In genomic region chrX:102284889-102285288, GRCm38 (mm10) we compare ENCODE assay signal across 25 mouse cellular contexts. TPM values are rescaled to one million over a fixed set of nuclear protein-coding genes. Genes with fewer than 3 reads are reported as not detected.
DNase-seq lines count a peak whose midpoint lies in the region; ATAC-seq and TF ChIP-seq lines count a peak whose summit lies in the region.
"Had no signal": no experiment of that assay in that cellular context is flagged by ENCODE, and none has a peak within 500 bp of the region (broad histone marks: within the 10 kb centered on the region; RNA-seq: fewer than 3 reads in every experiment).

No protein-coding gene starts in this region.

- no peak overlapping the region for H3K9ac ChIP-seq in embryonic facial prominence, embryonic 14.5 days (ENCODE audit: low read depth, low read length)
- no peak overlapping the region for H3K9ac ChIP-seq in limb, embryonic 14.5 days (ENCODE audit: low read depth, low read length, severe bottlenecking)
- H3K9ac ChIP-seq in liver, postnatal 0 days (replicated peaks) = no peak overlapping the region
- no peak overlapping the region for H3K9ac ChIP-seq in hindbrain, embryonic 14.5 days
- H3K9ac ChIP-seq: embryonic facial prominence, embryonic 13.5 days; heart, embryonic 15.5 days; hindbrain, embryonic 15.5 days had no signal

- DNase-seq in embryo, embryonic 10.5 days (ENCODE audit: low spot score) = peak; percentile 19
- DNase-seq in embryo, embryonic 10 days (ENCODE audit: low spot score) = no peak
- DNase-seq in embryonic facial prominence, embryonic 14.5 days (ENCODE audit: low spot score) = peak; percentile 11
- no peak for DNase-seq in limb, embryonic 14.5 days (ENCODE audit: low spot score)
- no peak for DNase-seq in liver, postnatal 0 days
- no peak for DNase-seq in gastrocnemius, postnatal 10 days
- DNase-seq in hindbrain, embryonic 14.5 days (ENCODE audit: low spot score) = no peak
- DNase-seq: adrenal gland, postnatal 14 days; cerebellum, adult 2 months; cerebellum, postnatal 10 days; heart, adult 2 months; heart, postnatal 14 days; kidney, adult 2 months had no signal

- no peak for TF ChIP-seq CTCF in liver, postnatal 0 days (IDR thresholded peaks at IDR 0.05; ENCODE audit: low read depth)

- H3K27me3 ChIP-seq in embryonic facial prominence, embryonic 14.5 days (replicated peaks; ENCODE audit: control insufficient read depth, insufficient read depth, low read length) = peaks cover 3% of the 10 kb centered on the region; the same call in 1 of the 2 replicates
- no peaks in the 10 kb centered on the region for H3K27me3 ChIP-seq in limb, embryonic 14.5 days (ENCODE audit: control insufficient read depth, insufficient read depth, low read length)
- H3K27me3 ChIP-seq in liver, postnatal 0 days (ENCODE audit: insufficient read depth, low read length) = peaks cover 3% of the 10 kb centered on the region; the same call in 1 of the 2 replicates
- H3K27me3 ChIP-seq in hindbrain, embryonic 14.5 days (ENCODE audit: control insufficient read depth, insufficient read depth, low read length) = peaks cover 9% of the 10 kb centered on the region; the same call in 1 of the 2 replicates
- H3K27me3 ChIP-seq: heart, embryonic 15.5 days had no signal

- H3K4me1 ChIP-seq in embryonic facial prominence, embryonic 14.5 days (ENCODE audit: control insufficient read depth, insufficient read depth, low read length) = no peaks in the 10 kb centered on the region
- H3K4me1 ChIP-seq in limb, embryonic 14.5 days (ENCODE audit: control insufficient read depth, insufficient read depth, low read length) = no peaks in the 10 kb centered on the region
- H3K4me1 ChIP-seq in liver, postnatal 0 days (ENCODE audit: insufficient read depth) = no peaks in the 10 kb centered on the region
- no peaks in the 10 kb centered on the region for H3K4me1 ChIP-seq in hindbrain, embryonic 14.5 days (replicated peaks; ENCODE audit: control insufficient read depth, insufficient read depth, low read length)
- H3K4me1 ChIP-seq: hindbrain, embryonic 15.5 days had no signal

- no peak for TF ChIP-seq EP300 in liver, postnatal 0 days (IDR thresholded peaks at IDR 0.05; ENCODE audit: low read depth)

- 30% methylated on average over 3 of the region's 3 CpGs for WGBS in embryonic facial prominence, embryonic 14.5 days
- WGBS in limb, embryonic 14.5 days = 50% methylated on average over 3 of the region's 3 CpGs
- WGBS in liver, postnatal 0 days (ENCODE audit: insufficient replicate concordance) = 82% methylated on average over 3 of the region's 3 CpGs
- WGBS in hindbrain, embryonic 14.5 days = 82% methylated on average over 3 of the region's 3 CpGs

- no peak overlapping the region for H3K4me2 ChIP-seq in embryonic facial prominence, embryonic 14.5 days (ENCODE audit: low read depth, low read length)
- no peak overlapping the region for H3K4me2 ChIP-seq in limb, embryonic 14.5 days (replicated peaks; ENCODE audit: low read depth, low read length, severe bottlenecking)
- H3K4me2 ChIP-seq in liver, postnatal 0 days (ENCODE audit: low read depth, low read length) = no peak overlapping the region
- no peak overlapping the region for H3K4me2 ChIP-seq in hindbrain, embryonic 14.5 days (replicated peaks)
- H3K4me2 ChIP-seq: embryonic facial prominence, embryonic 13.5 days; heart, embryonic 11.5 days; heart, embryonic 15.5 days; hindbrain, embryonic 15.5 days had no signal

- ATAC-seq in embryonic facial prominence, embryonic 14.5 days (ENCODE audit: low read depth) = no peak
- ATAC-seq in limb, embryonic 14.5 days (ENCODE audit: low FRiP score, low read depth) = no peak
- ATAC-seq in liver, postnatal 0 days = no peak
- ATAC-seq in hindbrain, embryonic 14.5 days (ENCODE audit: low FRiP score) = no peak
- ATAC-seq: activated CD4-positive, CD25-positive, alpha-beta regulatory T cell, adult 4 months; forebrain, embryonic 14.5 days; intestine, embryonic 16.5 days had no signal

- H3K36me3 ChIP-seq in embryonic facial prominence, embryonic 14.5 days (ENCODE audit: control insufficient read depth, insufficient read depth, low read length) = no peaks in the 10 kb centered on the region
- no peaks in the 10 kb centered on the region for H3K36me3 ChIP-seq in limb, embryonic 14.5 days (ENCODE audit: control insufficient read depth, insufficient read depth, low read length)
- H3K36me3 ChIP-seq in liver, postnatal 0 days (replicated peaks; ENCODE audit: insufficient read depth, low read length) = no peaks in the 10 kb centered on the region
- H3K36me3 ChIP-seq in hindbrain, embryonic 14.5 days (replicated peaks; ENCODE audit: control insufficient read depth, insufficient read depth) = no peaks in the 10 kb centered on the region
- H3K36me3 ChIP-seq: embryonic facial prominence, embryonic 13.5 days; forebrain, embryonic 10.5 days; heart, embryonic 15.5 days; hindbrain, embryonic 15.5 days had no signal

- no peak overlapping the region for H3K4me3 ChIP-seq in embryonic facial prominence, embryonic 14.5 days (ENCODE audit: low read depth, low read length)
- no peak overlapping the region for H3K4me3 ChIP-seq in limb, embryonic 14.5 days (replicated peaks; ENCODE audit: low read length)
- H3K4me3 ChIP-seq in liver, postnatal 0 days (ENCODE audit: low read depth, low read length) = no peak overlapping the region
- H3K4me3 ChIP-seq in hindbrain, embryonic 14.5 days (replicated peaks; ENCODE audit: low read length) = no peak overlapping the region
- H3K4me3 ChIP-seq: embryonic facial prominence, embryonic 13.5 days; erythroblast, embryonic 14.5 days; forebrain, embryonic 10.5 days; heart, adult 2 months; heart, embryonic 15.5 days; hindbrain, embryonic 15.5 days had no signal

- no peak for TF ChIP-seq POLR2A in limb, embryonic 14.5 days (IDR thresholded peaks at IDR 0.05; ENCODE audit: borderline replicate concordance, extremely low read depth, insufficient read depth, insufficient read length)

- H3K9me3 ChIP-seq in embryonic facial prominence, embryonic 14.5 days (ENCODE audit: control insufficient read depth, low read length) = no peaks in the 10 kb centered on the region
- H3K9me3 ChIP-seq in limb, embryonic 14.5 days (ENCODE audit: control insufficient read depth, low read length) = no peaks in the 10 kb centered on the region
- no peaks in the 10 kb centered on the region for H3K9me3 ChIP-seq in liver, postnatal 0 days (ENCODE audit: low read length)
- no peaks in the 10 kb centered on the region for H3K9me3 ChIP-seq in hindbrain, embryonic 14.5 days (ENCODE audit: control insufficient read depth, low read length)
- H3K9me3 ChIP-seq: embryonic facial prominence, embryonic 13.5 days; forebrain, embryonic 10.5 days; heart, embryonic 15.5 days; hindbrain, embryonic 15.5 days had no signal

- no peak overlapping the region for H3K27ac ChIP-seq in embryonic facial prominence, embryonic 14.5 days (replicated peaks; ENCODE audit: low read depth, low read length)
- 0 out of 2 replicates have a peak overlapping the region, but pooled peaks have one; percentile 8 for H3K27ac ChIP-seq in limb, embryonic 14.5 days (replicated peaks; ENCODE audit: low read depth, low read length)
- no peak overlapping the region for H3K27ac ChIP-seq in liver, postnatal 0 days (ENCODE audit: low read depth)
- H3K27ac ChIP-seq in hindbrain, embryonic 14.5 days = no peak overlapping the region
- H3K27ac ChIP-seq: embryonic facial prominence, embryonic 13.5 days; forebrain, embryonic 10.5 days; heart, adult 2 months; heart, embryonic 15.5 days; hindbrain, embryonic 15.5 days had no signal

RNA-seq across cellular contexts. Expression of gene Cited1, which starts 32.9 kb away (rescaled TPM):
- 25.4 and 30.1 TPM in 2 replicates for polyA plus RNA-seq in embryonic facial prominence, embryonic 14.5 days (2014; fragmentation: Nextera tagmentation; extraction: Ambion mirVana)
- 32.5 and 45.4 TPM in 2 replicates for polyA plus RNA-seq in limb, embryonic 14.5 days (2012; rRNA removed)
- polyA plus RNA-seq in limb, embryonic 14.5 days (2014; fragmentation: Nextera tagmentation; extraction: Ambion mirVana) = 27.2 and 31.3 TPM in 2 replicates
- polyA plus RNA-seq in liver, postnatal 0 days (2015; fragmentation: Nextera tagmentation; extraction: Ambion mirVana) = 0.74 and 0.78 TPM in 2 replicates
- 10 to 100 TPM in 1 of 2 experiments, 1 to 10 TPM in 1; 7.2 to 10.3 TPM for total RNA-seq in gastrocnemius, postnatal 10 days (2021)
- polyA plus RNA-seq in hindbrain, embryonic 14.5 days (2014; fragmentation: Nextera tagmentation; extraction: Ambion mirVana) = 13.2 and 14.3 TPM in 2 replicates
- total RNA-seq: common myeloid progenitor, adult 5-6 weeks; hematopoietic stem cell, adult 5-6 weeks; MEL had no signal

Comparison
In these comparisons a context has a peak if more than half of its experiments do, and no peak if none do; other contexts are left out.
1. DNase-seq: peak in embryo, embryonic 10.5 days (single experiment) and embryonic facial prominence, embryonic 14.5 days (single experiment); none in embryo, embryonic 10 days (single experiment), limb, embryonic 14.5 days (single experiment), liver, postnatal 0 days (single experiment), gastrocnemius, postnatal 10 days (single experiment) and hindbrain, embryonic 14.5 days (single experiment).